Mouse (Mus musculus) ES-E14 (cell line): Measurements from ENCODE around the gene Ano10. TPM values are rescaled to one million over a fixed set of nuclear protein-coding genes. Genes with fewer than 3 reads are reported as not detected.

Source experiments
- DNase-seq: peaks from one replicate; pipeline ENCODE4 v3.0.0-alpha.2; 2013; ENCODE audit warnings: low read depth, low spot score
- H3K27ac ChIP-seq: 2 replicates; pipeline ENCODE4 v1.5.1; 2012; ENCODE audit warnings: low read depth, mild to moderate bottlenecking, low read length, moderate library complexity, mixed read lengths; ENCODE audit not compliant: poor library complexity, insufficient read depth, severe bottlenecking
- H3K36me3 ChIP-seq: 2 replicates; pipeline ENCODE4 v1.6.1; 2012; ENCODE audit warnings: mild to moderate bottlenecking, low read length, moderate library complexity, mixed read lengths; ENCODE audit not compliant: control insufficient read depth, poor library complexity, insufficient read depth, severe bottlenecking
- H3K4me1 ChIP-seq, 2 experiments: fragments of 150-350 bp in 1 of 2; sonication (generic) in 1 of 2; 2 replicates each; pipeline ENCODE4 v1.6.1; 2012; ENCODE audit warnings: low read length in 2 of 2, mild to moderate bottlenecking in 1 of 2, mixed read lengths in 1 of 2; ENCODE audit not compliant: control insufficient read depth in 2 of 2, insufficient read depth in 2 of 2, poor library complexity in 1 of 2
- H3K4me3 ChIP-seq, 2 experiments: fragments of 150-350 bp in 1 of 2; sonication (generic) in 1 of 2; 2 replicates each; pipeline ENCODE4 v1.5.1; 2012; ENCODE audit warnings: low read length in 2 of 2, low read depth in 1 of 2, mild to moderate bottlenecking in 1 of 2, mixed read lengths in 1 of 2; ENCODE audit not compliant: insufficient read depth in 1 of 2, poor library complexity in 1 of 2, severe bottlenecking in 1 of 2
- H3K9ac ChIP-seq: 2 replicates; pipeline ENCODE4 v1.6.1; 2012; ENCODE audit warnings: low read depth, mild to moderate bottlenecking, low read length, mixed read lengths; ENCODE audit not compliant: poor library complexity, insufficient read depth, severe bottlenecking
- H3K9me3 ChIP-seq: fragments of 150-350 bp; sonication (generic); 2 replicates; pipeline ENCODE4 v1.6.1; 2012; ENCODE audit warnings: low read depth, mild to moderate bottlenecking, low read length; ENCODE audit not compliant: control insufficient read depth, insufficient read depth
- CHD2 ChIP-seq: IDR thresholded peaks from 2 replicates; pipeline ENCODE4 v1.6.1; 2014; ENCODE audit warnings: mild to moderate bottlenecking, low read depth, low read length, inconsistent platforms
- HCFC1 ChIP-seq: IDR thresholded peaks from 2 replicates; pipeline ENCODE4 v1.6.1; 2012; ENCODE audit warnings: low read length, inconsistent platforms, borderline replicate concordance; ENCODE audit not compliant: insufficient read depth
- MAFK ChIP-seq: IDR thresholded peaks from 2 replicates; pipeline ENCODE4 v1.6.1; 2014; ENCODE audit warnings: mild to moderate bottlenecking, low read depth, low read length, inconsistent platforms; ENCODE audit not compliant: insufficient read depth
- ZC3H11A ChIP-seq: IDR thresholded peaks from 2 replicates; pipeline ENCODE4 v1.6.1; 2012; ENCODE audit warnings: low read depth, mild to moderate bottlenecking, inconsistent platforms, low read length, borderline replicate concordance
- ZNF384 ChIP-seq: IDR thresholded peaks from 2 replicates; pipeline ENCODE4 v1.6.1; 2012; ENCODE audit warnings: low read depth, low read length, inconsistent platforms
- in situ Hi-C, 2 experiments: fragments of 600-800 bp; cut with MboI; formaldehyde crosslinking; loops; one replicate each; pipeline ENCODE4 v1.15.1; 2025; ENCODE audit warnings: low sequenced_read_pairs in 2 of 2, inconsistent platforms in 1 of 2; ENCODE audit not compliant: unreplicated experiment in 2 of 2
- total RNA-seq: library from RNA; depleted of rRNA; stranded (reverse); fragments of 300-350 nt; gene quantifications from 2 replicates; pipeline ENCODE4 v1.2.3, GENCODE M21; 2012

Ano10 gene
- total RNA-seq, 1 experiment = 13.7 TPM

GRCm38 (mm10) chr9:122152063-122152462, 142.2 kb downstream of the Ano10 start:
- Histone ChIP-seq H3K36me3 (no peaks in the 10 kb centered on the region), H3K27ac (no peak overlapping the region), H3K4me3 (no peak overlapping the region), H3K9me3 (no peaks in the 10 kb centered on the region), H3K4me1 (no peaks in the 10 kb centered on the region), H3K9ac (no peak overlapping the region)
- in situ Hi-C loops = no loop called here
- TF ChIP-seq ZC3H11A (no peak), CHD2 (no peak), HCFC1 (no peak), MAFK (no peak), ZNF384 (no peak)
- no peak for DNase-seq

GRCm38 (mm10) chr9:122149997-122150826, 144.0 kb downstream of the Ano10 start:
- in situ Hi-C loops = no loop called here
- no peak overlapping the region for H3K27ac ChIP-seq
- H3K36me3 ChIP-seq = no peaks in the 10 kb centered on the region
- TF ChIP-seq ZC3H11A (no peak), MAFK (no peak), HCFC1 (no peak), ZNF384 (no peak), CHD2 (no peak)
- H3K9ac ChIP-seq = no peak overlapping the region
- peaks cover 0 to 5% of the 10 kb centered on the region in 2 experiments; a peak in 2 of 4 replicates for H3K4me1 ChIP-seq
- H3K4me3 ChIP-seq = no peak overlapping the region
- DNase-seq = no peak
- H3K9me3 ChIP-seq = no peaks in the 10 kb centered on the region

- Histone ChIP-seq H3K9me3 (no peaks in the 10 kb centered on the region), H3K9ac (no peak overlapping the region), H3K27ac (no peak overlapping the region), H3K4me1 (peaks cover 0 to 5% of the 10 kb centered on the region in 2 experiments; a peak in 2 of 4 replicates), H3K36me3 (peaks cover 2% of the 10 kb centered on the region; the same call in 1 of the 2 replicates), H3K4me3 (no peak overlapping the region)
- no peak for DNase-seq
- in situ Hi-C loops = no loop called here
- TF ChIP-seq ZC3H11A = no peak
- TF ChIP-seq CHD2 = no peak
- TF ChIP-seq MAFK = no peak
- TF ChIP-seq ZNF384 = no peak
- no peak for TF ChIP-seq HCFC1
Measured at GRCm38 (mm10) chr9:122148356-122148755, 145.9 kb downstream of the Ano10 start.

- in situ Hi-C loops = no loop called here
- H3K36me3 ChIP-seq = peaks cover 2% of the 10 kb centered on the region; the same call in 1 of the 2 replicates
- H3K9ac ChIP-seq = no peak overlapping the region
- H3K27ac ChIP-seq = no peak overlapping the region
- peaks cover 0 to 5% of the 10 kb centered on the region in 2 experiments; a peak in 2 of 4 replicates for H3K4me1 ChIP-seq
- no peak for TF ChIP-seq ZNF384
- TF ChIP-seq HCFC1 = no peak
- no peak for TF ChIP-seq CHD2
- TF ChIP-seq ZC3H11A = no peak
- no peak for TF ChIP-seq MAFK
- DNase-seq = no peak
- no peaks in the 10 kb centered on the region for H3K9me3 ChIP-seq
- H3K4me3 ChIP-seq = no peak overlapping the region
Measured at GRCm38 (mm10) chr9:122146124-122146870, 147.9 kb downstream of the Ano10 start.
